Mouse (Mus musculus): ENCODE results near the gene Parp12.

DNA sequence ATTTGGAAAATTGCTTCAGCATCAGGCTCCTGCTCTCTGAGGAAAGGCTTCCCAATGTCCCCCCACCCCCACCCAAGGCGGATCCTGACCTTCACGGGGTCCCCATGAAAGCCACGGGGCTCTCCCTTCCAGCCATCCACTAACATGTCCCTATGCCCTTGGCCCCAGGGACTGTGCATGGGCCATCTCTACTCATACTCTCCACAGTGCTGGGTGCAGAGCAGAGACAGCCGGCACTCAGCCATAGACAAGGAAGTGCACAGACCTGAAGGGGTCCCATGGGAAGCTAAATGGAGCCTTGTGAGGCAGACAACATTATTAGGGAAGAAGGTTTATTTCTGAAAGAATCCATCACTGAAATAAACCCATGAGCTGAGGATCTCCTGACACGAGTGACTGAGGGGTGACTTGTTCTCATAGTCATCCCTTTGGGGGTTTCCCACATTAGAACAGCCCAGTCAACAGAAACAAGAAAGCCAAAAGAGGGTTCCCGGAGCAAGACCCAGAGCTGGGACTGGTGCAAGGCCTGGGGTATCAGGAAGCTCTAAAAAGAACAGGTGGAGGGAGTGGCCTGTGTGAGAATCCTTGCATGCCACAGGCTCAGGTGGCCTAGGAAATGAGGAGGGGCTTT, 63.2 kb downstream of the Parp12 start:
- TF ChIP-seq CTCF (IDR thresholded peaks at IDR 0.05; ENCODE audit: insufficient read depth, low read depth, low read length) (no peak), POLR2A (IDR thresholded peaks at IDR 0.05; ENCODE audit: insufficient read depth, low read depth, low read length) (no peak)
